Mouse (Mus musculus): ENCODE data around the gene Psmb6.

GRCm38 (mm10) chr11:70541415-70541814 lies 16.2 kb downstream of the Psmb6 start:
- TF ChIP-seq EP300 (IDR thresholded peaks at IDR 0.05; ENCODE audit: low read depth) = no peak
- no peak for TF ChIP-seq CTCF (IDR thresholded peaks at IDR 0.05; ENCODE audit: low read depth)

All from liver, embryonic 14.5 days (tissue).